Mouse (Mus musculus) hindbrain, embryonic 15.5 days (tissue): ENCODE results near the gene Slc25a25. TPM values are rescaled to one million over a fixed set of nuclear protein-coding genes. Genes with fewer than 3 reads are reported as not detected.

Experiments used
- ATAC-seq: fragments of 200-750 bp; cut with Nextera tagmentation; 2 replicates; pipeline ENCODE4 v1.8.0; 2017; ENCODE audit warnings: low read depth, moderate number of reproducible peaks, moderate TSS enrichment; ENCODE audit not compliant: low FRiP score
- H3K27ac ChIP-seq: fragments of 300-500 bp; sonication (generic); replicated peaks from 2 replicates; pipeline ENCODE4 v1.5.1; 2015; ENCODE audit warnings: mild to moderate bottlenecking, inconsistent platforms
- H3K27me3 ChIP-seq: fragments of 300-500 bp; sonication (generic); 2 replicates; pipeline ENCODE4 v1.6.1; 2015; ENCODE audit warnings: control low read depth, inconsistent platforms
- H3K36me3 ChIP-seq: fragments of 300-500 bp; sonication (generic); 2 replicates; pipeline ENCODE4 v1.6.1; 2015; ENCODE audit warnings: control low read depth, inconsistent platforms
- H3K4me1 ChIP-seq: fragments of 300-500 bp; sonication (generic); replicated peaks from 2 replicates; pipeline ENCODE4 v1.6.1; 2015; ENCODE audit warnings: control low read depth, inconsistent platforms
- H3K4me2 ChIP-seq: fragments of 300-500 bp; sonication (generic); 2 replicates; pipeline ENCODE4 v1.6.1; 2015; ENCODE audit warnings: moderate library complexity, mild to moderate bottlenecking, inconsistent platforms
- H3K4me3 ChIP-seq: fragments of 300-500 bp; sonication (generic); 2 replicates; pipeline ENCODE4 v1.5.1; 2015; ENCODE audit warnings: mild to moderate bottlenecking, inconsistent platforms
- H3K9ac ChIP-seq: fragments of 300-500 bp; sonication (generic); 2 replicates; pipeline ENCODE4 v1.6.1; 2015; ENCODE audit warnings: inconsistent platforms
- H3K9me3 ChIP-seq: fragments of 300-500 bp; sonication (generic); 2 replicates; pipeline ENCODE4 v1.6.1; 2016; ENCODE audit warnings: control low read depth, inconsistent platforms
- WGBS: fragments of 180-500 bp; shearing (Covaris S2); methylation state at CpG from one replicate; pipeline ENCODE4 v1.1.7; 2015; 5-methylcytosine and 5-hydroxymethylcytosine counted together
- polyA plus RNA-seq: library from polyadenylated mRNA; unstranded; fragments of >200 nt; fragmentation: Nextera tagmentation; extraction: Ambion mirVana; gene quantifications from 2 replicates; pipeline ENCODE4 v1.2.1, GENCODE M21; 2015

Slc25a25 gene
- polyA plus RNA-seq, 1 experiment from 2014 or later = 54.4 TPM

DNA sequence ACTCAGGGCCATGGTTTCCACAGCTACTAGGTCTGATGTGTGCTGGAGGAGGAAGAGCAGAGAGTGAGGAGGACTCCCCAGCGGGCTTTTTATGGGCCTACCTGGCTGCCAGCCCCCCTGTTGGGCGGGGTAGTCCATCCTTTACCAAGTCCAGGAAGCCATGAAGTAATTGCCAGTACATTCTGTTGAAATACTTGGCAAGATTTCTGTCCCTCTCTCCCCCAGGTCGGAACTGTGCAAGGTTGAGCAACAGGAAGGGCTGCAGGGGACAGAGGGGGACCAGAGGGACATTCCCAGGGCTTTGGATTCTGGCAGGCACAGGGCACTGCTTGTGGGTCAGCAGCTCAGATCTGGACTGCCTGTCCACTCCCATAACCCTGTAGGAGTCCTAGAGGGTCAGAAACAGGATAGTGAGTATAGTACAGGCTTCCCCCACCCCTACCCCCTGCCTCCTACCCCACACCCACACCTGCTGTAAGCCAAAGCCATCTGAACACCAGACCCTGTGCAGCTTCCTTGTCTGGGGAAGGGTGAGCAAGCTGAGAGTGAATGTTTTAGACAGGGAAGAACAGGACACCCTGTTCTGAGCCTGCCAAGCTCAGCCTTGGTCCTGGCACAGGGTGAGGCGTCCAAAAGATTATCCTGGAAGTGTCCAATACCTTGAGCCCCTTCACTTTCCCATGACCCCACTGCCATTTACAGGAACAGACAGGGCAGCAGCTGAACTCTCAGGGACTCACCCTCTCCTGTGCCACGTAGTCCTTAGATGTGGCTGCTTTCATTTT, 63.3 kb downstream of the Slc25a25 start, which contains the start of gene Lcn2:
TSS of gene Lcn2 (minus strand) at position 547 of the 785 bp plus-strand sequence.
- no peaks in the 10 kb centered on the region for H3K36me3 ChIP-seq
- ATAC-seq = no peak
- no peak within 1 kb of the TSS for H3K9ac ChIP-seq
- no peak within 1 kb of the TSS for H3K27ac ChIP-seq
- H3K4me2 ChIP-seq = no peak within 1 kb of the TSS
- peaks cover 8% of the 10 kb centered on the region; the same call in 1 of the 2 replicates for H3K27me3 ChIP-seq
- H3K4me1 ChIP-seq = no peaks in the 10 kb centered on the region
- no peak within 1 kb of the TSS for H3K4me3 ChIP-seq
- WGBS = 64% methylated on average over 5 of the region's 5 CpGs
- no peaks in the 10 kb centered on the region for H3K9me3 ChIP-seq

DNA sequence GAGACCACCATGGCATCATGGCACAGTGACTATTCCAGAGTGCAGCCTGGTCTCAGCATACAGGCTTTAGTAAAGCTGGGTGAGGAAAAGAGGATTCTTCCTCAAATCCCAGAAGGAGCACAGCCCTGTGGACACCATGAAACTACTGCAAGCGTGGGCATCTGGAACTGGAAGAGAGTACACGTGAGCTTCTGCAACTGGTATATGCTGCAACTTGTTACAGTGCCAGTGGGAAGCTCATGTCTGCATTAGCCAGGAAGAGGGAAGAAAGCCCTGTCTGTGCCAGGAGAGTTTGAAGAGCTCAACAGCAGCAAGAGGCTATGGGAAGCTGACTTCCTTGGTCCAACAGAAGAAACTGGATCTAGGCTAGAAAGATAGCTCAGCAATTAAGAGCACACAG, 68.6 kb downstream of the Slc25a25 start:
- no peak overlapping the region; the same call in 1 of the 2 replicates for H3K27ac ChIP-seq
- H3K9me3 ChIP-seq = no peaks in the 10 kb centered on the region
- no peak overlapping the region for H3K9ac ChIP-seq
- H3K36me3 ChIP-seq = peaks cover 16% of the 10 kb centered on the region
- no peak for ATAC-seq
- no peak overlapping the region for H3K4me3 ChIP-seq
- peaks cover 11% of the 10 kb centered on the region for H3K4me1 ChIP-seq
- WGBS = 81% methylated on average over 2 of the region's 2 CpGs
- peak overlapping the region; percentile 85; the same call in 1 of the 2 replicates for H3K4me2 ChIP-seq
- H3K27me3 ChIP-seq = peaks cover 8% of the 10 kb centered on the region; the same call in 1 of the 2 replicates

DNA sequence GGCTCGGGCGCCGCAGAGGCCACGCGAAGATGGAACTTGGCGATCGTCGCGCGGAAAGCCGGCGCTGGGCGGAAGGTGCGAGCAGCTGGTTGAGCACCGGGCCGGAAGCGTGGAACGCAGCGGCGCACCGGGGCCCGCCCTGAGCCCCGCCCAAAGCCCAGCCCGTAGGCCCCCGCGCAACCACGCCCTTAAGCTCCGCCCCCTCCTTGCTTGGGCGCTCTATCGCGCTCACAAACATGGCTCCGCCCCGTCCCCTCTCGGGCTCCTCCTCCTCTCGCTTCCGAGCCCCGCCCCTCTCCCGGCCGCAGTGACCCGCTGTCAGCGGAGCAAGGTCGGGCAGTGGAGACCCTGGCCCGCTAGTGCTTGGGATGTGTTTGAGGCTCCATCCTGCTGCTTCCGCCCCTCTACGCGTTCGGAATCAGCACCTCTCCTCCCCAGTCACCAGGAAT, 69.4 kb downstream of the Slc25a25 start, which contains the start of gene 1110008P14Rik:
TSS of gene 1110008P14Rik (minus strand) at position 164 of the 449 bp plus-strand sequence.
- ATAC-seq = peak; percentile 90
- Histone ChIP-seq H3K27ac (peak within 1 kb of the TSS; percentile 63), H3K4me2 (peak within 1 kb of the TSS; percentile 85), H3K4me3 (peak within 1 kb of the TSS; percentile 64), H3K9ac (peak within 1 kb of the TSS; percentile 59), H3K9me3 (no peaks in the 10 kb centered on the region), H3K36me3 (peaks cover 24% of the 10 kb centered on the region), H3K4me1 (peaks cover 11% of the 10 kb centered on the region), H3K27me3 (peaks cover 8% of the 10 kb centered on the region; the same call in 1 of the 2 replicates)
- WGBS = under 1% methylated on average over 38 of the region's 47 CpGs

DNA sequence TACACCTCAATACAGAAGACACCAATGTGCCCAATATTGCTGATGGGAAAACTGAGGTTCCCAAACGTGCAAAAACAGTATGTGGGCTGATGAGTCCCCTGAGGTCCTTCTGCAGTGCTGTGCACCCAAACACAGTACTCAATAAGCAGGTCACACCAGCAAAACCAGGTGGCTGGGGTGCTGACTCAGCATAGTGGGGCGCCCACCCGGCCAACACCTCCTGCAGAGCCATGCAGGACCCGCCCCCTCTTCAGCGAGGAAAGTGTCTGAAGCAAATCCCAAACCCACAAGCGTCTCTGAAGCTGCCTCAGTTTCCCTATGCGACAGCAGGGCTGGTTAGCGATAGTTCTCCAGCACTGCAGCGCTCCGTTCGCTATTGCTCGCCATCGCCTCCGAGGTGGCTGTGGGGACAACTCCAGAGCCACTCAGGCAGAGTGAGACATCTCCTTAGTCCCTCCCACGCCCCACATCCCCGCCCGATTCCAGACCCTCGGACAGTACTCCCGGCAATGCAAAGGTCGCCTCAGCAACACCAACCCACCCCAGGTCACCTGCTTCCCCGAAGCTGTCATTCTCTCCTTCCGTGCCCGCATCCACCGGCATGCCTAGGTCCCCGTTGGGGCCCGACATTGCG, 70.0 kb downstream of the Slc25a25 start:
- Histone ChIP-seq H3K36me3 (peaks cover 30% of the 10 kb centered on the region), H3K4me1 (peaks cover 11% of the 10 kb centered on the region), H3K27me3 (peaks cover 8% of the 10 kb centered on the region; the same call in 1 of the 2 replicates), H3K9ac (peak overlapping the region; percentile 59), H3K9me3 (no peaks in the 10 kb centered on the region), H3K4me3 (peak overlapping the region; percentile 64), H3K4me2 (peak overlapping the region; percentile 85), H3K27ac (peak overlapping the region; percentile 63)
- 1% methylated on average over 27 of the region's 27 CpGs for WGBS
- peak; percentile 72 for ATAC-seq

DNA sequence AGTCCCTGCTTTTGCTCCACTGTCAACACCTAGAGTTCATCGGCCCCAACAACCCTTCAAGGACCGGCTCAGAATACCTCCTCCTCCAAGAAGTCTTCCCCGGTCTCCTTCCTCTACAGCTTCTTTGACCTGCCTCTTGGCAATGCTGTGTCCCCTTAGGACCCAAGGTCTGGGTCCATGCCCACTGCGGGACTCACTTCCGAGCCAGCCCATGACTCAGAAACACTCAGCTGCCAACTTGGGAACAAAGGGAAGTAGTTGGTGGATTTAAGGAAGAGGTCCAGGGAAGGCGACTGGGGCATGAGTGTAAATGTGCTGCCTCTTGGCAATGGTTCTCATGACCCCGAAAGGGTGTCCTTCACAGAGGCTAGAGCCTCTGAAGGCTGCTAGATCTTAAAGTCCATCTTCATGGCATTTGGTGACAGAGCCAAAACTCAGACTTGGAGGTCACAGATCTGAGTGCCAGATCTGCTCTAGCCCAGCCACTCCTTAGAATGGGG, 71.2 kb downstream of the Slc25a25 start:
- no peak for ATAC-seq
- Histone ChIP-seq H3K9ac (no peak overlapping the region), H3K27me3 (peaks cover 8% of the 10 kb centered on the region; the same call in 1 of the 2 replicates), H3K4me3 (no peak overlapping the region), H3K4me2 (peak overlapping the region; percentile 85; the same call in 1 of the 2 replicates), H3K36me3 (peaks cover 42% of the 10 kb centered on the region), H3K27ac (no peak overlapping the region), H3K9me3 (no peaks in the 10 kb centered on the region), H3K4me1 (peaks cover 11% of the 10 kb centered on the region)
- WGBS = 87% methylated on average over 7 of the region's 7 CpGs

DNA sequence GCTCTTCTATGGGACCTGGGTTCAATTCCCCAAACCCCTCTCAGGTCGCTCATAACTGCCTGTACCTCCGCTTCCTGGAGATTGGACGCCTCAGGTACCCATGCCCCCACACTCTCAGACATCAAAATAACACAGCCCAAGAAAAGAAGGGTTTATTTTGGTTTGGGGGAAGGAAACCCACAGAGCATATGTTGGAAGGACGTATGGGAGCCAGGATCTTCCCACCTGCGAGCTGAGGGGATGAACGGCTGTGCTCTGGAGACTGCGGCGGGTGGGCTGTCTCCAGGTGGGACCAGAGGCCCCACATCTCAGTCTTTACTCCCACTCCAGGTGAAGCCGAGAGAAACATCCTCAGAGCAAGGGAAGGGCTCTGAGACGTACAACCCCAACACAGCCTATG, 74.3 kb downstream of the Slc25a25 start:
- H3K4me2 ChIP-seq = no peak overlapping the region
- no peak overlapping the region for H3K27ac ChIP-seq
- H3K27me3 ChIP-seq = no peaks in the 10 kb centered on the region
- H3K4me3 ChIP-seq = no peak overlapping the region
- peaks cover 11% of the 10 kb centered on the region for H3K4me1 ChIP-seq
- ATAC-seq = no peak
- WGBS = 93% methylated on average over 10 of the region's 10 CpGs
- no peaks in the 10 kb centered on the region for H3K9me3 ChIP-seq
- H3K9ac ChIP-seq = no peak overlapping the region
- H3K36me3 ChIP-seq = peaks cover 69% of the 10 kb centered on the region

DNA sequence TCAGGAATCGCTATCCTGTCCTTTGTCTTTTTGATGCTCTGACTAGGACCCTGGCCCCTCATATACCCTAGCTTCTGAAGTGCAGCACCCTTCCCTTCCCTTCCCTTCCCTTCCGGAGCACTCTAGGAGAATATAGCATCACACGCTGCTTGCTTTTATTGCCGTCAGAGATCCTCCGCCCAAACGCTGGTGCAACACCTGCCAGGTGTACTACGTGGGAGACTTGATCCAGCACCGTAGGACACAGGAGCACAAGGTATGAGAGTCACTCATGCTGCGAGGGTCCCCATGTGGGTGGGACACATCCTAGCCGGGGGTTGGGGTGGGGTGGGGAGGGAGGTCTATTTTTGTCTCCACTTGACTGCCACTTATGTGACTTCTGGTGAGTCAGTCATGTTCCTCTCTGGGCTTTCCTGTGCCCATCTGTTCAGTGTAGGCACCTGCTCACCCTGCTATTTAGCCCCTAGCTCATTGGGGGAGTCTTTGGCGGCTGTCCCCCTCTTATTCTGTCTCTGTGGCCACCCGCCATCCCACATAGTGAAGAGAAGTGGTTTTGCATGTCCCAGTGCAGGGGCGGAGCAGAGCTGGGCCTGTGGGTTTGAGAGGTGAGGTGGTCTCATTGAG, 75.8 kb downstream of the Slc25a25 start:
- no peak overlapping the region for H3K9ac ChIP-seq
- no peaks in the 10 kb centered on the region for H3K9me3 ChIP-seq
- H3K36me3 ChIP-seq = peaks cover 84% of the 10 kb centered on the region
- no peaks in the 10 kb centered on the region for H3K27me3 ChIP-seq
- ATAC-seq = no peak
- H3K4me3 ChIP-seq = no peak overlapping the region
- 93% methylated on average over 13 of the region's 13 CpGs for WGBS
- H3K27ac ChIP-seq = no peak overlapping the region
- H3K4me1 ChIP-seq = peaks cover 2% of the 10 kb centered on the region
- no peak overlapping the region for H3K4me2 ChIP-seq

DNA sequence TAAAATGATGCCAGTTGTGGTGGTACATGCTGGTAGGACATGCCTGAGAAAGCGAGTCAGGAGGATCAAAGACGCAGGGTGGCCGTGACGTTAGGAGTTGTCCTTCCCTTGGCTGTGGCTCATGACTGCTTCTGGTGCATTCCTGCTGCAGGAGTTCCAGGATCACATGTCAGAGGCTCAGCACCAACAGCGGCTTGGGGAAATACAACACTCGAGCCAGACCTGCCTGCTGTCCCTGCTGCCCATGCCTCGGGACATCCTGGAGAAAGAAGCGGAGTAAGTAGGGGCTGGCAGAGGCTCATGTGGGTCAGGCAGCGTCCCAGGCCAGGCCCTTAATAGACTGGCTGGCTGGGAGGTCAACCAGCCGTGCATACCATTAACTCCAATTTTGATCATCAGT, 77.1 kb downstream of the Slc25a25 start:
- Histone ChIP-seq H3K9ac (no peak overlapping the region), H3K9me3 (no peaks in the 10 kb centered on the region), H3K4me2 (no peak overlapping the region), H3K4me3 (no peak overlapping the region), H3K27ac (no peak overlapping the region), H3K27me3 (no peaks in the 10 kb centered on the region), H3K4me1 (no peaks in the 10 kb centered on the region), H3K36me3 (peaks cover 94% of the 10 kb centered on the region)
- WGBS = 89% methylated on average over 10 of the region's 10 CpGs
- no peak for ATAC-seq

DNA sequence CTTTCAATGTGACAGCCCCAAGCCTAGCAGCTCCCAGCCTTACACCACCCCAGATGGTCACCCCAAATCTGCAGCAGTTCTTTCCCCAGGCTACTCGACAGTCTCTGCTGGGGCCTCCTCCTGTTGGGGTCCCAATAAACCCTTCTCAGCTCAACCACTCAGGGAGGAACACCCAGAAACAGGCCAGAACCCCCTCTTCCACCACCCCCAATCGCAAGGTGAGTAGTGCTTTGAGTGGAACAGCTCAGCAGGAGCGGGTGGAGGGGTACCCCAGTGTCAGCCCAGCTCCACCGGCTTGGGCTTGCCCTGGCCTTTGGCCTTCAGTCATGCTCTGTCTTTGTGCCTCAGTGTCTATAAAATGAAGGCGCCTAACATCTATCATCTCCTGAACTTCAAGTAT, 83.9 kb downstream of the Slc25a25 start:
- ATAC-seq = no peak
- Histone ChIP-seq H3K9ac (no peak overlapping the region), H3K4me1 (peaks cover 15% of the 10 kb centered on the region), H3K9me3 (no peaks in the 10 kb centered on the region), H3K27ac (no peak overlapping the region), H3K4me3 (no peak overlapping the region), H3K4me2 (no peak overlapping the region), H3K36me3 (peaks cover 51% of the 10 kb centered on the region), H3K27me3 (no peaks in the 10 kb centered on the region)
- WGBS = 94% methylated on average over 5 of the region's 5 CpGs
